Mouse (Mus musculus) layer of hippocampus, postnatal 25 days (tissue): Measurements from ENCODE around the gene Limk2. TPM values are rescaled to one million over a fixed set of nuclear protein-coding genes. Genes with fewer than 3 reads are reported as not detected.
A peak's percentile ranks its signal among the peaks of the same experiment; 100 is the strongest.

Source experiments
- DNase-seq, 2 experiments: peaks; one replicate each; pipeline ENCODE4 v3.0.0; 2022; ENCODE audit warnings: mixed read lengths in 2 of 2, low spot score in 1 of 2; ENCODE audit errors: extremely low spot score in 1 of 2
- total RNA-seq, 2 experiments: library from RNA; stranded (reverse); gene quantifications; 2 replicates each; pipeline ENCODE4 v1.2.3; 2021

Limk2 gene
- total RNA-seq: 100 to 1,000 TPM in 1 of 2 experiments, 10 to 100 TPM in 1; 83.1 to 104 TPM

GRCm38 (mm10) chr11:3408997-3409732 lies at the start of gene Limk2:
Gene Limk2 (minus strand): TSS chr11:3409189.
- peak; percentile 77 to 78 for DNase-seq

DNA sequence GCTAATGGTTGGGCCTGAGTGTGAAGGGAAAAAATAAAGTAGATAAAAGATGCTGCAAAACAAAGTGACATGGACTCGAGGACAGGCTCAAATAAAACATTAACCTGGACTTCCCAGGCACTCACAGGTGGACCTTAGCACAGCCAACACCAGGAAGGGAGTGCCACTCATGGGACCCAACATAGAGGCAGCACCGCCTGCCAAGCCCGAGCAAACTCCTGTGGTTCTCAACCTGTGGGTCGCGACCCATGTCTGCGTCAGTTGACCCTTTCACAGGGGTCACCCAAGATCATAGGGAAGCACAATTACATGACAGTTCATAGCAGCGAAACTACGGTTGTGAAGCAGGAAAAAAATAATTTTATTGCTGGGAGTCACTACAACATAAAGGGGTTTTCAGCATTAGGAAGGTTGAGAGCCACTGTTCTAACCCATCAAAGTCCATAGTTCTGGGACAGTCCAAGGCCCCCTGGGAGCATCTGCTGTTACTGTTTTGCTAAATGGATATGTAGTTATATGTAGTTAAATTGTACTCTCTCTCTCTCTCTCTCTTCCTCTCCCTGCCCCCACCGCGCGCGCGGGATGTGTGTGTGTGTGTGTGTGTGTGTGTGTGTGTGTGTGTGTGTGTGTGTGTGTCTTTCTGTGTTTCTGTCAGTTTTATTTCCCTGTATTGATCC lies 49.6 kb upstream of the Limk2 start:
- DNase-seq: no peak

DNA sequence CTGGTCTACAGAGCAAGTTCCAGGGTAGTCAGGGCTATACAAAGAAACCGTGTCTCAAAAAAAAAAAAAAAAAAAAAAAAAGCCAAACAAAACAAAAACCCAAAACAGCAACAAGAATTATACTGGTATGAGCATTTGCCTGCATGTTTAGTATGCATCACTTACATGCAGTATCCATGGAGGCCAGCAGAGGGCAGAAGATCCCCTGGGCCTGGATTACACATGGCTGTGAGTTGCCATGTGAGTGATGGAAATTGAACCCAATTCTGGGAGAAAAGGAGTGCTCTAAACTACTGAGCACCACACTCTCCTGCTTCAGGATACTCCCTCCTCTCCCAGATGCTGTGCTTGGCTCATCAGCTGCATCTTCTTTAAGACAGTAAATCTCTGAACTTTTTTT lies 47.4 kb upstream of the Limk2 start:
- peak; percentile 56 to 82 for DNase-seq

GRCm38 (mm10) chr11:3454506-3454905 lies 45.5 kb upstream of the Limk2 start:
- no peak for DNase-seq

- DNase-seq: no peak
Measured at GRCm38 (mm10) chr11:3453467-3453866, 44.5 kb upstream of the Limk2 start.

DNA sequence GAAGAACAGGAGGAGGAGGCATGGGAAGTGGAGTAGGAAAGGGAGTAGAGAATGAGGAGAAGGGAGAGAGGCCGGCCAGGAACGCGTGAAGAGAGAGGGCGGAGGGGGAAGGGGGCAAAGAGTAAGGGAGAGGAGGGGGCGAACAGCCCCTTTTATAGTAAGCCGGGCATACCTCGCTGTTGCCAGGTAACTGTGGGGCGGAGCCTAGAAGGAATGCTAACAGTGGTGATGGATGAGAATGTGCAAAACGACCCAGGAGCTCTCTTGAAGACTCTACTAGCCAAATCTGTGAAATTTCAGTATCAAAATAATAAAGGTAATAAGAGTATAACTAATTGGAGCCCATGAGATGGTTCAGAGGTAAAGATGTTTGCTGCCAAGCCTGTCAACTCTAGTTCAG lies 43.8 kb upstream of the Limk2 start:
- peak in 1 of 2 experiments; percentile 14 for DNase-seq

DNA sequence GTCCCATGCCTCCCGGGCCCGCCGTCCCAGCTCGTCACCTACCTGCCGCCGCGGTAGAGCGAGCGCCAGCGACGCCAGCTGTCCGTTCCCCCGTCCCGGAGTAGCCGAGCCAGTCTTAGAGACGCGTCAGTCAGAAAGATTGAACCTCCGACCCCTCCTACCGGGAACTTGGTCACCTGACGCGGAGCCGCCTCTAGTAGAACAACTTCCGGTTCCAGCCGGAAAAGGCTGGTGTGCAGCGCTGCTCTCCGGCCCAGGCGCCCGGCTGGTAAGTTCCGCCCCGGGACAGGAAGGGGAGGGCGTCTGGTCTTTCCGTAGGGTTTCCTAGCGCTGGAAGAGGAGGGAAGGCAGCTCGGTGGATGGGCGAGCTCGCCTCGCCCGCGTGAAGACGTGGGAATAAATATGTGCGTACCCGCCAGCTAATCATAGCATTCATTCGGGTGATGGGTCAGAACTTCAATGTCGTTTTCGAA lies 43.2 kb upstream of the Limk2 start, which contains the start of gene Rnf185:
TSS of gene Rnf185 (minus strand) at position 197 of the 473 bp plus-strand sequence.
- peak; percentile 78 to 86 for DNase-seq

DNA sequence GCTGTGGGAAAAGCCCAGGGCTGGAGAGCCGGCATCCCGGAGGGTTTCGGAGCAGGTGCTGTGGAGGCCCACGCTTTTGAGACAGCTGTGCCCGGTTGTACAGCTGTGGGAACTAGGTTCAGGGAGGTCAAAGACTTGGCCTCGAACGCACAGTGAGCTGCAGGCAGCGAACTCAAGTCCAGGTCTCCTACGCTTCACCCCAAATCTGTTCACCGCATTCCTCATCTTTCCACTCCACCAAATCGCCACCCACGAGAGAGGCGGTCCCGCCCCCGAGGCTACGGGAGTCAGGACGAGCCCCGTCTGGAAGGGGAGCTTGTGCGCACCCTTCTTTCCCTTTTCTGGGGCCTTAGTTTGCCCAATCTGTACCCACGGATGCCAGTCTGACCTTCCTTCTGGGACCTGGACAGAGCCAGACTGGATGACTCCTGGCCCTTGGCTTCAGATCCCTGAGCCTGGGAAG lies 42.7 kb upstream of the Limk2 start:
- peak in 1 of 2 experiments; percentile 26 for DNase-seq

DNA sequence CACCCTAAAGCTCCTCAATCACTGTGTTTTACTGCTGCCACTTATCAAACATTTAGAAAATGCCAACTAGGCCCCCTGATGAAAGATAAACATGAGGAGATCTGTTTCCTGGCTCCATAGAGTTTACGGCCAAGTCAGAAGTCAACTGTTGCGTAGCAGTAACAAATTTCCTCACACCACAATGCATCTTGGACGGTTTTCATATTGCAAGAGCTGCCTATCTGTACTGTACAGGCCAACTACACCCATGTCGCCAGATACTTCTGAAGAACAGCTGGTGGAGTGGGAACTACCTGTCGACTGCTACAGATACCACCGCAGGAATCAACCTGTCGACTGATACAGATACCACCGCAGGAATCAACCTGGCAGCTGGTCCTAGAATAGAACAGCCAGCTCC lies 35.9 kb upstream of the Limk2 start:
- DNase-seq: no peak

DNA sequence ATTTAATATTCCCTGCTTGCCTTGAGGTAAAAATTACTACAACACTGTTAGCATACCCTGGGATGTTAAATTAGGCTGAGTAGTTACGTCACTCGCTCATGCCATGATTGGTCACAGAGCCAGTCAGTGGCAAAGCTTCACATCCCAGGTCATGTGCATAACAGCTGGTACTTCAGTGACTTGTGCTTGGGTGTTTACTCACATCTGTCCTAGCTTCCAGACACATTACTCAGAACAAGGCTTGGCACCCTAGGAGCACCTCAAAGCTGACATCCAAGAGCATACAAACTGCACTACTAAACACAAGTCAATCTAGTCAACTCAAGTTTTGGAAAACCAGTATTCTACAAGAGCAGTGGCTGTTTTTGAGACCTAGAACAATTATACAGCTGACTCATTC lies 34.1 kb upstream of the Limk2 start:
- DNase-seq: no peak

- DNase-seq: no peak
Measured at GRCm38 (mm10) chr11:3442677-3443076, 33.7 kb upstream of the Limk2 start.

GRCm38 (mm10) chr11:3441696-3442443 lies 32.9 kb upstream of the Limk2 start:
- no peak for DNase-seq

GRCm38 (mm10) chr11:3437621-3438020 lies 28.6 kb upstream of the Limk2 start:
- DNase-seq: no peak

DNA sequence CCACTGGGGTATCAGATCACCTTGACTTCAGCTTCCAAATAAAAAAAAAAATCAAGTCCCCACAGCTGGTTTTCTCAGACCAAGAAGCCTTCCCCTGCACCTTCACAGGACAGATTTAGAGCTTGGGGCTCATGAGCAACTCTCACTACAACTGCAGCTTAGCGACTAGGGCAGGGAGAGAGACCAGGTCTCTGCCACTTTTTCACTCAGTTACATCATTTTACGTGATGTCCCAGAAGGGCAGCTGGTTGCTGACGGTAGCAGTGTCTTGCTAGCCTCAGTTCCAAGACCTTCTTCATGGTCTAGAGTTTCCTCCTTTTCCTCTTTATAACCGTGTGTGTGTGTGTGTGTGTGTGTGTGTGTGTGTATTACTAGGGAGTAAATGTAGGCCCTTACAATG lies 24.8 kb upstream of the Limk2 start:
- DNase-seq: no peak

GRCm38 (mm10) chr11:3431976-3432603 lies 23.1 kb upstream of the Limk2 start:
- no peak for DNase-seq

DNA sequence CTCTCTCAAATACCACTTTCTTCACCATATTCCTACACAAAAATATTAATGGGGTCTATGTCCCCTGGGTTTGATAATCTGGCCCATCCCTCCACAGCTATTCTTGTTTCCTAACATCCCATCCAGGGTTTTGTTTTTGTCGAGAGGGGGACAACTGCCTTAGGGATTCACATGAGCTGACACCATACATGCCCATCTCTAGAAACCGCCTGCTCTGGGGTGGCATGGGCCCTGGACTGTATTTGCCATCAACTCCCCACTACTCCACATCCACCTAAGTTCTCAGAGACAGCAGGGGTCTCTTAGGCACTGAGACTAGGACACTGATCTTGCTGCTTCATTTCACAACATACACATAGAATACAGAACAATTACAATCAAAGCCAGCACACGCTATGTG lies 22.5 kb upstream of the Limk2 start:
- no peak for DNase-seq

- no peak for DNase-seq
Measured at GRCm38 (mm10) chr11:3428632-3429031, 19.6 kb upstream of the Limk2 start.

DNA sequence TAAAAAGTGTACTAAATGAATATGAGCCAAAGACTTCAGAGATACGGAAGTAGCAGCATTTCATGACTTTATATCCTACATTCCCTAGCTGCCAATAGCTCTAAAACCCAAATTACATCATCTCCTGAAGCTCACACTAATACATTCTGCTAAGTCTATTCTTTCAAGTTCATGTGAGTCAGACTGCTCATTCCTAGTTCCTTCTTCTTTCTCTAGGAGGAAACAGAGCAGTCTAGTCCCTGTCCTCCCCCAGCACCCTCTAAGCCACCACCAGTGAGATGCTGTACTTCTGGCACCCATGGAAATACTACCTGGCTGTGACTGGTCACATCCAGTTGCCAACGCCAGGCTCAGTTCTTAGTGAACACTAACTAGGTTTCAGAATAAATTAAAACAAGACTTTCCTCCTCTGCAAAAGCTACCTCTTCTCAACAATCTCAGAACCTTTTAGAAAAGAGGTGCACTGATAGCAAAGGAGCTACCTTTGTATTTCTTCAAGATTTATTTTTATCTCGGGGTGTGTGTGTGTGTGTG lies 18.8 kb upstream of the Limk2 start:
- DNase-seq: no peak

DNA sequence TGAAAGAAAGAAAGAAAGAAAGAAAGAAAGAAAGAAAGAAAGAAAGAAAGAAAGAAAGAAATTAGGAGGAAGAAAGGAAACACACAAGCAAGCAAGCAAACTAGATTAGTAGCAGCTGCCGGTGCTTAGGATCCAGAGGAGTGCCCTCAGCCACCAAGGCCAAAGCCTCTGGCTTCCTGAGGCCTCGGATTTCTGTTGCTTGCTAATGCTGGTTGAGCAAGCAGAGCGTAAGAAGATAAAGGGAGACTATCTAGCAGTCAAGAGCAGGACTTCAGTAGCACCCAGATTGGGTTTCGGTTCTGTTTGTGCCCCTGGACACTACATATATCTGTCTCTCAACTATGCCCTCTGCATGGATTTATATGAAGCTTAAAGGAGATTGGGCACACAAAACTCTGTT lies 13.3 kb upstream of the Limk2 start:
- no peak for DNase-seq

- DNase-seq: no peak
Measured at GRCm38 (mm10) chr11:3418741-3419140, 9.8 kb upstream of the Limk2 start.
